Mouse (Mus musculus) forebrain, embryonic 15.5 days (tissue): ENCODE measurements around the gene Chtop. TPM values are rescaled to one million over a fixed set of nuclear protein-coding genes. Genes with fewer than 3 reads are reported as not detected.

Experiments used
- ATAC-seq: fragments of 200-750 bp; cut with Nextera tagmentation; replicated peaks from 2 replicates; pipeline ENCODE4 v1.8.0; 2017; ENCODE audit warnings: mild to moderate bottlenecking, moderate TSS enrichment, moderate library complexity
- H3K27ac ChIP-seq: fragments of 300-500 bp; sonication (generic); replicated peaks from 2 replicates; pipeline ENCODE4 v1.5.1; 2015; ENCODE audit warnings: mild to moderate bottlenecking, inconsistent platforms
- H3K27me3 ChIP-seq: fragments of 300-500 bp; sonication (generic); 2 replicates; pipeline ENCODE4 v1.6.1; 2015; ENCODE audit warnings: inconsistent platforms
- H3K36me3 ChIP-seq: fragments of 300-500 bp; sonication (generic); 2 replicates; pipeline ENCODE4 v1.6.1; 2015; ENCODE audit warnings: mild to moderate bottlenecking, inconsistent platforms
- H3K4me1 ChIP-seq: fragments of 300-500 bp; sonication (generic); 2 replicates; pipeline ENCODE4 v1.6.1; 2015; ENCODE audit warnings: inconsistent platforms
- H3K4me2 ChIP-seq: fragments of 300-500 bp; sonication (generic); replicated peaks from 2 replicates; pipeline ENCODE4 v1.6.1; 2015; ENCODE audit warnings: mild to moderate bottlenecking, inconsistent platforms
- H3K4me3 ChIP-seq: fragments of 300-500 bp; sonication (generic); 2 replicates; pipeline ENCODE4 v1.5.1; 2015; ENCODE audit warnings: mild to moderate bottlenecking, inconsistent platforms
- H3K9ac ChIP-seq: fragments of 300-500 bp; sonication (generic); replicated peaks from 2 replicates; pipeline ENCODE4 v1.6.1; 2015; ENCODE audit warnings: mild to moderate bottlenecking, inconsistent platforms
- H3K9me3 ChIP-seq: fragments of 300-500 bp; sonication (generic); 2 replicates; pipeline ENCODE4 v1.6.1; 2016; ENCODE audit warnings: inconsistent platforms
- WGBS: fragments of 180-500 bp; shearing (Covaris S2); methylation state at CpG from one replicate; pipeline ENCODE4 v1.1.7; 2015; ENCODE audit warnings: mixed read lengths; 5-methylcytosine and 5-hydroxymethylcytosine counted together
- polyA plus RNA-seq: library from polyadenylated mRNA; unstranded; fragments of >200 nt; fragmentation: Nextera tagmentation; extraction: Ambion mirVana; gene quantifications from 2 replicates; pipeline ENCODE4 v1.2.1, GENCODE M21; 2015

Chtop gene
- polyA plus RNA-seq, 1 experiment from 2014 or later: 219 TPM

DNA sequence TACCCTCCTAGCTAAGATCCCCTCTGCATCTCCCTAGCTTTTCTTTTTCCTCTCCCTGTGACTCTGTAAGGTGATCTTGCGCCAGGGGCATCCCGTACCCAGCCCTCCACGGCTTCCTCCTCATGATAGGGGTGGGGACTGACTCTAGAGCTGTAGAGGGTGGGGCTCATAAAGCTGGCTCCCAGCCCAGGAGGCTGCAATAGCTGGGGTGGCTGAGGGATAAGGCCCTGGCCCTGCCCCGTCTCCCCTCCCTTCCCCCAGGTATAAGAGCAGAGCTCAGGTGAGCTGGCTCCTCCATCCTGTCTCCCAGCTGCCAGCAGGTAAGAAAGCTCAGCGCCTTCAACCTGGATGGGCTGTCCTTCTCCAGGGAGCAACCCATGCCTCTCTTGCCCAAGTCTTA lies 17.3 kb upstream of the Chtop start, which contains the start of gene S100a14:
TSS of gene S100a14 (plus strand) at position 277 of the 400 bp plus-strand sequence.
- no peak within 1 kb of the TSS for H3K4me2 ChIP-seq
- H3K9ac ChIP-seq: no peak within 1 kb of the TSS
- WGBS: 71% methylated on average over 5 of the region's 5 CpGs
- H3K27ac ChIP-seq: no peak within 1 kb of the TSS
- H3K36me3 ChIP-seq: no peaks in the 10 kb centered on the region
- ATAC-seq: no peak
- no peaks in the 10 kb centered on the region for H3K4me1 ChIP-seq
- no peak within 1 kb of the TSS for H3K4me3 ChIP-seq
- no peaks in the 10 kb centered on the region for H3K27me3 ChIP-seq
- no peaks in the 10 kb centered on the region for H3K9me3 ChIP-seq

DNA sequence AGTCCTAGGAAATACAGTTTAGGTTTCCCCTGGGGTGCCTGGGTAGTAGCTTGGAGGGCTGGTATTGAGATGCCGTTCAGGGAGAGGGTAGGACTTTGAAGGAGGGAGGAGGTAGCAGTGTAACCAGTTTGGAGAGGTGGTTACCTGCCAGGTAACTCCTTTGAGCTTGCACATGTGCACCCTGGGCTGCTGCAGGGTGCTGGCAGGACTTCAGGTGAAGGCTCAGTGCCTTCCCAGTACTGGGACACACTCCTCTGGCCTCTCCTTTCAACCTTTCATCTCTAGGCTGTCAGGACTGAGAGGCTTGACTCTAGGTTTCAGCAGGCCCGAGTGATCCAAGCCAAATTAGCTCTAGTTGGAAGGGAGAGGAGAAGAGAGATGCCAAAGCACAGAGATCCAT lies 16.8 kb upstream of the Chtop start:
- no peaks in the 10 kb centered on the region for H3K27me3 ChIP-seq
- 87% methylated on average over 2 of the region's 2 CpGs for WGBS
- H3K27ac ChIP-seq: no peak overlapping the region
- H3K4me2 ChIP-seq: no peak overlapping the region
- no peak overlapping the region for H3K9ac ChIP-seq
- H3K9me3 ChIP-seq: no peaks in the 10 kb centered on the region
- H3K4me1 ChIP-seq: no peaks in the 10 kb centered on the region
- no peak overlapping the region for H3K4me3 ChIP-seq
- no peak for ATAC-seq
- no peaks in the 10 kb centered on the region for H3K36me3 ChIP-seq

DNA sequence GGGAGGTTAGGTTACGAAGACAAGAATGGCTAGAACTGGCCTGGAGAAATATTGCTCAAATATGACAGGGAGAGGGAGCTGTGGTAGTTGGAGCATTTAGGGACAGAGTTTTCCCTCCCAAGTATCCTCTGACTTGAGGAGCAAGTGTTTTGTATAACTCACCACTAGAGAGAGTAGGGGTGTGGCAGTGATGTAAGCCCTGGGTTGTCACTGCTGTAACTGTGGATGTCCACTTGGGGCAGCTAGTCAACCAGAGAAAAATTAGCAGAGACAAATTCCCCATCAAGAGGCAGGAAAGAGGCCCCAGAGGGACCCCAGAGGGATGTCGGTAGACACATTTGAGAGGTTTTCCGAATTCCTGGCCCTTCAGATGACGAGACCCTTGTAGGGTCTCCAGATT lies 16.1 kb upstream of the Chtop start:
- Histone ChIP-seq H3K9ac (no peak overlapping the region), H3K9me3 (no peaks in the 10 kb centered on the region), H3K4me3 (no peak overlapping the region), H3K4me2 (no peak overlapping the region), H3K4me1 (no peaks in the 10 kb centered on the region), H3K36me3 (no peaks in the 10 kb centered on the region), H3K27ac (no peak overlapping the region), H3K27me3 (no peaks in the 10 kb centered on the region)
- 70% methylated on average over 4 of the region's 4 CpGs for WGBS
- ATAC-seq: no peak

DNA sequence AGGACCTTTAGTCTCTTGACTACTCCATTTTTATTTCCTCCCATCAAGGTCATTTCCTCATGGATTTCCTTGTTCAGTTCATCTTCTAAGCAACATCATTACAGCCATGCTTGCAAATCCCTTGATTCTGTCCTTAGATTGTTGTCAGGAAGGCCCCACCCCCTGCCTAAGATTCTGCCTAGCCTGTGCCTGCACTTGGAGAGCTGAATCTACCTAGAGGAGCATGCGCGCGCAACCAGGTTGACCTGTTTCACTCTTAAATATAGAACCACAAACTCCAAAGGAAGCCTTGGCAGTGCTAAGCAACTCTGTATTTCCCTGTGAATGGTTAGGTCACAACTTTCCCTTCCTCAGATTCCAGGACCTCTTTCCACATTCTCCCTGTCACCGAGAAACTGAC lies 8.4 kb upstream of the Chtop start:
- Histone ChIP-seq H3K9me3 (no peaks in the 10 kb centered on the region), H3K27ac (no peak overlapping the region), H3K4me1 (peaks cover 13% of the 10 kb centered on the region), H3K27me3 (peaks cover 4% of the 10 kb centered on the region; the same call in 1 of the 2 replicates), H3K9ac (no peak overlapping the region), H3K36me3 (no peaks in the 10 kb centered on the region), H3K4me3 (no peak overlapping the region), H3K4me2 (no peak overlapping the region)
- whole genome bisulfite sequencing: 84% methylated on average over 4 of the region's 4 CpGs
- no peak for ATAC-seq

DNA sequence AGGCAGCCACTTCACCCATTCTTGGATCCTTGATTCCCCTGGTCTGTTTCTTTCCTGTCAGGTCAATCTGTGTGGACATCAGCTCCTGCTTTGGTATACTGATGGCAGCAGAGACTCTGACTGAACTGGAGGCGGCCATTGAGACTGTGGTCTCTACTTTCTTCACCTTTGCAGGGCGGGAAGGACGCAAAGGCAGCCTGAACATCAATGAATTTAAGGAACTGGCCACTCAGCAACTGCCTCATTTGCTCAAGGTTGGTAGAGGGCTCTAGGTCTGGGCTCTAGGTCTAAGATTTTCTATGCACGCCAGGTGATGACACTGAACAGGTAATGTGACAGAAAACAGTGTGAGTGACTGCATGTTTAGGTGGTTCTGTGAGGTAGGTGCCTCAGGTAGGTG lies 6.5 kb upstream of the Chtop start:
- H3K36me3 ChIP-seq: no peaks in the 10 kb centered on the region
- no peak overlapping the region for H3K9ac ChIP-seq
- H3K9me3 ChIP-seq: no peaks in the 10 kb centered on the region
- H3K4me3 ChIP-seq: no peak overlapping the region
- no peak overlapping the region for H3K27ac ChIP-seq
- H3K4me1 ChIP-seq: peaks cover 13% of the 10 kb centered on the region
- ATAC-seq: no peak
- no peak overlapping the region for H3K4me2 ChIP-seq
- H3K27me3 ChIP-seq: peaks cover 4% of the 10 kb centered on the region; the same call in 1 of the 2 replicates
- WGBS: 90% methylated on average over 4 of the region's 4 CpGs

DNA sequence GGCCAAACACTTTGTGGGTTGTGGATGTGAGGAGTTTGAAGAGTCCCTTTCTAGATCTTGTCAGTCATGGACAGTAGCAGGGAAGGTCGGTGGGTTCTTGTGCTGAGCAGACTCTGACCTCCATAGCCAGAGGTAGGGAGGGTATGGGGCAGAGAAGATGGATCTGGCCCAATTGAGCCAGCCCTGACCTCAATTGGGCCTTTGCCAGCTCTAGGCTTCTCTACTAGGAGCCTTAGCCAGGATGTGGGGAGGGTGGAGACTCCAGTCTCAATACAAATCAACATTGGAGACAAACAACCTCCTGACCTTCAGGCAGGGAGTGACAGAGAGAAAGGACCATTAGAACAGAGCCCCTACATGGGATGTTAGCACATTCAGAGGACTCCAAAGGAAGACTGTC lies 5.9 kb upstream of the Chtop start:
- Histone ChIP-seq H3K27ac (no peak overlapping the region), H3K4me3 (peak overlapping the region; percentile 36), H3K9me3 (no peaks in the 10 kb centered on the region), H3K4me1 (peaks cover 13% of the 10 kb centered on the region), H3K27me3 (peaks cover 4% of the 10 kb centered on the region; the same call in 1 of the 2 replicates), H3K9ac (peak overlapping the region; percentile 39; the same call in 1 of the 2 replicates), H3K4me2 (peak overlapping the region; percentile 60), H3K36me3 (no peaks in the 10 kb centered on the region)
- WGBS: 69% methylated on average over 1 of the region's 1 CpGs
- ATAC-seq: no peak

DNA sequence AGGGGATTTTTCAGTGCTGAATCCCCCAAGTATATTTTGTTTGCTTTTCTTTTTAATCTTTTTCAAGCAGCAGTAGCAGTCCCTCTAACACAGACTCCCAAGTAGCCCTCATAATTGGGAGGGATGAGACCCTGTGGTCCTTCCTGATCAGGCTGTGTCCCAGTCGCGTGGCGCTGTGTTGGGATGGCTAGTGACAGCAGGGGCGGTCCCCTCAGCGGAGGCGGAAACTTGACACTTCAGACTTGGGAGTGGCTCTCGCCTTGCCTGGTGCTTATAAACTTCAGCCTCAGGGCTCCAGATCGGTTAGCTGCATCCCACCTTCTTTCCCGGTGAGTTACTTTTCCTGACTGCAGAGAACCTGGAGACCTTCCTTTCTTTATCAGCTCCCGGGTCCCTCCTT lies 5.4 kb upstream of the Chtop start:
- H3K4me1 ChIP-seq: peaks cover 15% of the 10 kb centered on the region
- no peaks in the 10 kb centered on the region for H3K36me3 ChIP-seq
- H3K4me2 ChIP-seq: peak overlapping the region; percentile 60
- peak overlapping the region; percentile 39 for H3K9ac ChIP-seq
- peaks cover 4% of the 10 kb centered on the region; the same call in 1 of the 2 replicates for H3K27me3 ChIP-seq
- 2% methylated on average over 10 of the region's 10 CpGs for WGBS
- no peaks in the 10 kb centered on the region for H3K9me3 ChIP-seq
- no peak overlapping the region for H3K27ac ChIP-seq
- peak overlapping the region; percentile 36 for H3K4me3 ChIP-seq
- ATAC-seq: peak; percentile 63

DNA sequence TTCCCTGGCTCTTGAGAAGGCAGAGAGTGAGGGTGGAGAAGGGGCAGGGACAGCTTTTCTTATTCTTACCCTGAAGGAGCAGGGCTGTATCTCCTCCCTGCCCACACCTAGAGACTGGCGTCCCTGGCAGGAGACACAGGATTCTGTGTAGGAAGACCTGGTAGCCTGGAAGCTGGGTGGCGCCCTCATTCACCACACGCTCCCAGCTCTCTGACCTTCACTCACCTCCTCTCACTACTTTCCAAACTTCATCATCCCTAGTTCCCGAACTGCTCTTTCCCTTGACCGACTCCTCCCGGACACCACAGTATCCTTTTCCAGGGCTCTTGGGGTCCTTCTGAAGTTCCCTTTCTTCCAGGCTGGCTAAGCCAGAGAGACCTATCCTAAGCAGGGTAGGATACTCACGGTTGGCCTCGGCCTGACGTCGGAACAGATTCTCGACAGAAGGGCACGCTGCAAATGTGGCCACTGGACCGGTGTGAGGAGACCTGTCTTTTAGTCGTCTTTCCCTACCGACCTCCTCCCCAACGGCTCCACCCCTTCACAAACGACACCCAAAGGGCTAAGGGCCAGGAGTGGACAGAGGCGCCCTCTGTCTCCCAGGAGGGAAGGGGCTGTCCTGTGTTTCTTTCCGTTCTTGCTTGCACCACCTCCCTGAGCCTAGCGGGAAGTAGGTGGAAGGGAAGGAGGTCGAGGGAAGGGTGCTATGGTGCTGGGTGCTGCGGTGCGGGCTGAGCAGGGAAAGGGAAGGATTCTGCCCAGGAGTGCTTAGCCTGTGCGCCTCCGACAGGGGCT lies 4.7 kb upstream of the Chtop start, which contains the start of the genes S100a1 and S100a13:
TSS of gene S100a1 (minus strand) at position 597 of the 795 bp plus-strand sequence.
TSS of gene S100a13 (plus strand) at position 640 of the 795 bp plus-strand sequence.
- Histone ChIP-seq H3K9me3 (no peaks in the 10 kb centered on the region), H3K4me3 (peak within 1 kb of the TSS; percentile 36), H3K4me2 (peak within 1 kb of the TSS; percentile 60), H3K36me3 (no peaks in the 10 kb centered on the region), H3K9ac (peak within 1 kb of the TSS; percentile 39), H3K27me3 (peaks cover 4% of the 10 kb centered on the region; the same call in 1 of the 2 replicates), H3K4me1 (peaks cover 17% of the 10 kb centered on the region), H3K27ac (no peak within 1 kb of the TSS)
- peak; percentile 24 for ATAC-seq
- WGBS: 4% methylated on average over 25 of the region's 25 CpGs

DNA sequence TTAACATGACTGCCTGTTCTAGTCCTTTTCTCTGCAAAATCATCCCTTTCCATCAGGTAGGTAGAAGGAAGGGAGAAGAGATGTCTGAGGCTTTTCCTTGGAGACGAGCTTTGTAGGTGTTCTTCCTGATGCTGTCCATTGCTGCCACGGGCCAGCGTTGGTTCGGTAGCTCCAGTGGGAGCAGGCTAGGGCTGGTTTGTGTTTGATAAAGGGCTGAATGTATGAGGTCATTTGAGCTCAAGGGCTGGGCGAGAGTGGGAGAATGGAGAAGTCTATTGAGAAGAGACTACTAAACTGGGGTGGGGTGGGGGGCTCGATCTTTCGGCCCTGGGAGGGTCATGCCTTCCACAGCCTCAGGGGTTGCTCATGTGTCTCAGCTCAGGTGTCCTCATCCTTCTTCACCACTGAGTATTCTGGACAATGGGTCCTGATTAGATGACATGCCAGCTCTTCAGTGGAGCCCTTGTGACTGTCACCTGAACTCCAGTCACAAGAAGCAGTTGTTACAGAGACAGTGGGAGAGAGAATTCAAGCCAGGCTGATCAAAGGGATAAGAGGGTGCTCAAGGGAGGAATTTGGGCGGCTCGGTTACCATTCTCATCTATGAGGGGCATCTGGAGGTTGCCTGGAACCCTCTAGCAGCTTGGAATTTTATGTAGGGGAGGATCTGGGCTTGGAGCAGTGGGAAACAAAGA lies 3.8 kb upstream of the Chtop start:
- no peak overlapping the region for H3K9ac ChIP-seq
- H3K4me3 ChIP-seq: no peak overlapping the region
- peaks cover 4% of the 10 kb centered on the region; the same call in 1 of the 2 replicates for H3K27me3 ChIP-seq
- 78% methylated on average over 9 of the region's 9 CpGs for WGBS
- no peaks in the 10 kb centered on the region for H3K9me3 ChIP-seq
- ATAC-seq: no peak
- H3K4me1 ChIP-seq: peaks cover 20% of the 10 kb centered on the region
- H3K4me2 ChIP-seq: no peak overlapping the region
- no peak overlapping the region for H3K27ac ChIP-seq
- H3K36me3 ChIP-seq: no peaks in the 10 kb centered on the region

DNA sequence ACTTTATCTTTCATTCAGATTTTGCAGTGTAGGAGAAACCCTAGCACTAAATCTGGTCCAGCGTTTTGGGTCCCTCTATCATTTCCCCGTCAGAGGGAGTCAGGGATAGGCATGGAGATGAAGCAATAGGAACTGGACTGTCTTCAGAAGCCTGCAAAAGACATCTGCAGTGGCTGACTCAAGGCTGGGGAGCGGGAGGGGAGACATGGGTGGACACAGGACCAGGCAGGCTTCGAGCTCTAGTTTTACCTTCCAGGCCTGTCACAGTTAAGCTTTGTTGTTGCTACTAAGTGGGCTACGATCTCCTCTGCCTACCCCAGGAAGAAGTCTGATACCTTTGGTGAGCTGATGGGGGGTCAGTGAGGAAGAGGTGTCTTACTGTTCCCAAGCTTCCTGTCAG lies 3.0 kb upstream of the Chtop start:
- Histone ChIP-seq H3K4me1 (peaks cover 29% of the 10 kb centered on the region), H3K4me3 (no peak overlapping the region), H3K4me2 (no peak overlapping the region), H3K27ac (no peak overlapping the region), H3K9ac (no peak overlapping the region), H3K27me3 (peaks cover 4% of the 10 kb centered on the region; the same call in 1 of the 2 replicates), H3K9me3 (no peaks in the 10 kb centered on the region), H3K36me3 (peaks cover 2% of the 10 kb centered on the region; the same call in 1 of the 2 replicates)
- no peak for ATAC-seq
- WGBS: 84% methylated on average over 5 of the region's 5 CpGs

DNA sequence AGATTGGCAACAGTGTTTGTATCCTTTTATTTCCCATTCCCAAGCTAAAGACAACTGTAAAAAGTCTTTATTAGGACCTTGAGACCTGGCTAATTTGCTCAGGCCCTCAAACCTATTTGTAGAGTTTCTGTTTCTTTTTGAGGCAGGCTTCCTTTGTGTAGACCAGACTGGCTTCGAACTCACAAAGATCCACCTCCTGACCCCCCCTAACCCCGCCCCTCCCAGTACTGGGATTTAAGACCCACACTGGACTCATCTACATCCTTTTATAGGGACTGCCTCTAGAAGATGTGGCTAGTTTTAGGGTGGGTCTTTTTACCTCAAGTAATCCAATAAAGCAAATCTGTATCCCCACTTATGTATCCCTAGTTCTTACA lies 437 bp upstream of the Chtop start:
- Histone ChIP-seq H3K27ac (peak overlapping the region; percentile 95), H3K36me3 (peaks cover 26% of the 10 kb centered on the region), H3K27me3 (peaks cover 4% of the 10 kb centered on the region; the same call in 1 of the 2 replicates), H3K4me3 (peak overlapping the region; percentile 99), H3K4me2 (peak overlapping the region; percentile 44), H3K4me1 (peaks cover 40% of the 10 kb centered on the region), H3K9ac (no peak overlapping the region), H3K9me3 (no peaks in the 10 kb centered on the region)
- 11% methylated on average over 2 of the region's 2 CpGs for WGBS
- ATAC-seq: peak; percentile 12

DNA sequence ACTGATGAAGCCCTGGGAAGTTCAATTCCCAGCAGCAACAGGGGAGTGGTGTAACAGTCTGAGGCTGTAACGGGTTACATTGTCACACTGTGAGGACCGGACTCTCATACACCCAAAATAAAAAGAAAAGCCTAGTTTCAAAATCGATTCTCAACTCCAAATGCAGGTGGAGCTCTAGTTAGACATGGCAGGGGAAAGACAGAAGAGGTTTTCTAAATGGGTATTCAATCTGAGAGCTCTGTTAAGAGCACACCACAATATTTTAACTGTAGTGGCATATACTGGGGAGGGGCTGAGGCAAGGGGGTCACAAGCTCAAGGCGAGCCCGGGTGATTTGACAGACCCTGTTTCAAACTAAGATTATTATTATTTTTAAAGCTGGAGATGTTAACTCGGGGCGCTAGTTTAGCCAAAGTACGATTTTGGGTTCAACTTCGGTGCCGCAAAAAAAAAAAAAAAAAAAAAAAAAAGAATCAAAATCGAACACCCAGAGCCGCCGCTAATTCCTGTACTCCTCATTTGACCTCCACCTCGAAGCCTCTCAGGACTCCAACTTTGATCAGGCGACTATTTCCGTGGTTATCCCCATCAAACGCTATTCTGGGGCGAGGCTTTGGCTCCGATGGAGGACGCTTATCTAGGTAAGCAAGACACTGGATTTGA lies 880 bp downstream of the Chtop start:
- Histone ChIP-seq H3K4me2 (peak overlapping the region; percentile 70), H3K36me3 (peaks cover 39% of the 10 kb centered on the region), H3K27me3 (peaks cover 1% of the 10 kb centered on the region; the same call in 1 of the 2 replicates), H3K9ac (peak overlapping the region; percentile 99), H3K9me3 (no peaks in the 10 kb centered on the region), H3K4me3 (peak overlapping the region; percentile 99), H3K27ac (peak overlapping the region; percentile 95), H3K4me1 (peaks cover 40% of the 10 kb centered on the region)
- ATAC-seq: no peak
- 2% methylated on average over 20 of the region's 20 CpGs for WGBS
